Mouse (Mus musculus): ENCODE results near the gene Phf21b.

DNA sequence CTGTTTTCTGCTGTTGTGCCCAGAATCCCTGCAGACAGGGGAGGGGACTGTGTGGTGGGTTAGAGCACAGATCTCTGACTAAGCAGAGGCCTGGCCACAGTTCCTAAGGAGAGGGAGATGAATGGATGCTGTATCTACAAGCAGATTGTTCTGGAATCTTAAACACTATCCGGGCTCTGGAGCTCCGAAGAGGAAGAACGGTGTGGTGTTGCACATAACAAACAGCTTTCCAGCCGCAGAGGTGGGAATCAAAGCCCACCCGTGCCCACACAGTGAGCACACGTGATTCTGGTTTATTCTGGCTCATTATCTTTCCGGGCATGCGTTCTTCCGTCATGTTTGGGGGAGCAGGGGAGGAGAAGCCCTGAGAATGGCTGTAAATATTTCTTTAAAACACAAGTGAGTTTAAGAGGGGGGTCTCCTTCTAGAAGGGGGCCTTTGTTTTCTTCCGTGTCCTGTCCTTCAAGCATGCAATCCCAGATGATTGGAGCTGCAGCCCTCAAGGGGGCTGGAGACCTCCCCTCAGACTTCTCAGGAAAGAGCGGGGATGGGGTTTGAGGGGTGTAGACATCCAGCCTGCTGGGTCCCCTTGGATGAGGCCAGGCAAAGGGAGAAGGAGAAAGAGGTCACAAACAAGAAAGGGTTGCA, 119.4 kb downstream of the Phf21b start:
- TF ChIP-seq CTCF (conservative IDR thresholded peaks at IDR 0.05 in 1 of 2, IDR thresholded peaks at IDR 0.05 in 1 of 2; ENCODE audit: low read depth in 2 of 2, low read length in 2 of 2), result no peak
- no peak for TF ChIP-seq JUND (conservative IDR thresholded peaks at IDR 0.05; ENCODE audit: low read depth, low read length)
